ENCODE assay signal across 8 mouse cellular contexts in genomic region chr4:151610266-151610665, GRCm38 (mm10).
DNase-seq lines count a peak whose midpoint lies in the region; ATAC-seq and TF ChIP-seq lines count a peak whose summit lies in the region.

No protein-coding gene starts in this region.

- H3K9me3 ChIP-seq in intestine, postnatal 0 days (ENCODE audit: control insufficient read depth): no peaks in the 10 kb centered on the region
- H3K9me3 ChIP-seq in intestine, embryonic 16.5 days (ENCODE audit: control insufficient read depth, low read length): no peaks in the 10 kb centered on the region
- no peaks in the 10 kb centered on the region for H3K9me3 ChIP-seq in limb, embryonic 10.5 days (replicated peaks)

- no peaks in the 10 kb centered on the region for H3K27me3 ChIP-seq in intestine, postnatal 0 days (replicated peaks; ENCODE audit: control insufficient read depth, insufficient read depth, low read length)
- H3K27me3 ChIP-seq in intestine, embryonic 16.5 days (replicated peaks; ENCODE audit: control insufficient read depth, insufficient read depth, low read length): no peaks in the 10 kb centered on the region
- no peaks in the 10 kb centered on the region for H3K27me3 ChIP-seq in limb, embryonic 10.5 days (ENCODE audit: low read depth, poor library complexity, severe bottlenecking)

- H3K36me3 ChIP-seq in intestine, postnatal 0 days (ENCODE audit: control insufficient read depth, insufficient read depth): no peaks in the 10 kb centered on the region
- H3K36me3 ChIP-seq in intestine, embryonic 16.5 days (ENCODE audit: control insufficient read depth, insufficient read depth, low read length): no peaks in the 10 kb centered on the region
- no peaks in the 10 kb centered on the region for H3K36me3 ChIP-seq in limb, embryonic 10.5 days

- no peak overlapping the region for H3K4me3 ChIP-seq in intestine, postnatal 0 days (ENCODE audit: low read depth, low read length)
- no peak overlapping the region for H3K4me3 ChIP-seq in intestine, embryonic 16.5 days (ENCODE audit: low read length)
- no peak overlapping the region for H3K4me3 ChIP-seq in limb, embryonic 10.5 days

- WGBS in intestine, postnatal 0 days: 14% methylated on average over 8 of the region's 8 CpGs
- WGBS in intestine, embryonic 16.5 days: 14% methylated on average over 8 of the region's 8 CpGs
- WGBS in limb, embryonic 10.5 days: 19% methylated on average over 8 of the region's 8 CpGs

- no peak overlapping the region for H3K9ac ChIP-seq in intestine, postnatal 0 days (ENCODE audit: low read depth, low read length)
- H3K9ac ChIP-seq in intestine, embryonic 16.5 days (ENCODE audit: low read depth, low read length): no peak overlapping the region

- H3K27ac ChIP-seq in intestine, postnatal 0 days (ENCODE audit: low read depth, low read length): no peak overlapping the region
- H3K27ac ChIP-seq in intestine, embryonic 16.5 days (ENCODE audit: low read length): no peak overlapping the region
- H3K27ac ChIP-seq in limb, embryonic 10.5 days: no peak overlapping the region

- TF ChIP-seq CTCF in intestine, postnatal 0 days (IDR thresholded peaks at IDR 0.05; ENCODE audit: low read depth): peak; percentile 76

- peak; percentile 59 for DNase-seq in ZHBTc4 (ENCODE audit: low read depth, low spot score)
- DNase-seq in cerebellum, postnatal 36 days: peak; percentile 57 to 62
- peak; percentile 70 for DNase-seq in limb, embryonic 10.5 days (ENCODE audit: low spot score)
- DNase-seq in ovary, adult 18-20 months (ENCODE audit: low spot score): peak; percentile 8

- H3K4me2 ChIP-seq in intestine, postnatal 0 days (replicated peaks; ENCODE audit: low read depth): no peak overlapping the region
- H3K4me2 ChIP-seq in intestine, embryonic 16.5 days (ENCODE audit: low read depth, low read length): no peak overlapping the region

- ATAC-seq in intestine, postnatal 0 days: no peak
- ATAC-seq in intestine, embryonic 16.5 days: no peak
- ATAC-seq in hematopoietic stem cell, adult 5-6 weeks (replicated peaks in 1 of 2; ENCODE audit: insufficient read depth in 1 of 2, low FRiP score in 2 of 2, low TSS enrichment in 1 of 2, low read depth in 1 of 2, poor library complexity in 2 of 2, severe bottlenecking in 2 of 2): peak; percentile 42 to 74; a peak in 3 of 4 replicates
- ATAC-seq in erythroblast, adult 5-6 weeks (replicated peaks; ENCODE audit: low FRiP score, poor library complexity, severe bottlenecking): no peak

- H3K4me1 ChIP-seq in intestine, postnatal 0 days (replicated peaks; ENCODE audit: control insufficient read depth, insufficient read depth, low read length): no peaks in the 10 kb centered on the region
- H3K4me1 ChIP-seq in intestine, embryonic 16.5 days (ENCODE audit: control insufficient read depth, insufficient read depth, low read length): no peaks in the 10 kb centered on the region
- no peaks in the 10 kb centered on the region for H3K4me1 ChIP-seq in limb, embryonic 10.5 days

Comparison
In these comparisons a context has a peak if more than half of its experiments do, and no peak if none do; other contexts are left out.
1. ATAC-seq: peak in hematopoietic stem cell, adult 5-6 weeks (2 of 2); none in intestine, postnatal 0 days (single experiment), intestine, embryonic 16.5 days (single experiment) and erythroblast, adult 5-6 weeks (single experiment).
2. DNase-seq: peak in every context shown above with its lines; median percentile 70 in limb, embryonic 10.5 days; 60 in cerebellum, postnatal 36 days; 59 in ZHBTc4; 8 in ovary, adult 18-20 months.